In the genomic region with DNA sequence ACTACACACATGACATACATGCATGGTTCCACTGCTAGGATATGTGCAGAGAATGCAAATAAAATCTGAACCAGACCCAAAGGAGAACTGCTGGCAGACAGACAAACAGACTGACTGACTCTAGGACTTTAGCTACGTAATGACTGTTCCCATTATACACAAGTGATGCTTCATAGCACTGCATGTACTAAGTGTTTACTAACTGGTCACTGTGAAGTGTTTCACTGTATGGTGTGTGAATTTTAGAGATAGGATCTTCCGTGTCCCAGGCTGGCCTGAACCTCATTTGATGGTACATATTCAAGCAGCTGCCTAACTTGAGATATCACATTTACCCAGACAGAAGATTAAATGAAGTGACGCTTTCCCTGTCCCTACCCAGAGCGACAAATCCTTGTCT, we compare ENCODE assay signal across 18 mouse cellular contexts.
"Had no signal": no experiment of that assay in that cellular context is flagged by ENCODE, and none has a peak within 500 bp of the region (broad histone marks: within the 10 kb centered on the region; RNA-seq: fewer than 3 reads in every experiment).

No protein-coding gene starts in this region.

- H3K9me3 ChIP-seq: liver, embryonic 13.5 days; liver, embryonic 15.5 days; lung, embryonic 15.5 days; megakaryocyte, embryonic 14.5 days; midbrain, embryonic 13.5 days; midbrain, embryonic 15.5 days; neural tube, embryonic 12.5 days had no signal

- ATAC-seq: liver, postnatal 0 days; midbrain, embryonic 13.5 days; midbrain, embryonic 15.5 days had no signal

- H3K4me3 ChIP-seq: liver, embryonic 13.5 days; liver, embryonic 15.5 days; lung, embryonic 15.5 days; megakaryocyte, embryonic 14.5 days; midbrain, embryonic 13.5 days; midbrain, embryonic 15.5 days; neural tube, embryonic 12.5 days had no signal

- H3K4me2 ChIP-seq: liver, embryonic 13.5 days; liver, embryonic 15.5 days; lung, embryonic 15.5 days; midbrain, embryonic 11.5 days; midbrain, embryonic 13.5 days; midbrain, embryonic 15.5 days; neural tube, embryonic 12.5 days had no signal

- H3K27me3 ChIP-seq: liver, embryonic 13.5 days; liver, embryonic 15.5 days; lung, embryonic 15.5 days; megakaryocyte, embryonic 14.5 days; midbrain, embryonic 13.5 days; midbrain, embryonic 15.5 days; neural tube, embryonic 12.5 days had no signal

- H3K27ac ChIP-seq: liver, embryonic 13.5 days; liver, embryonic 15.5 days; lung, embryonic 15.5 days; macrophage; midbrain, embryonic 13.5 days; midbrain, embryonic 15.5 days; neural tube, embryonic 12.5 days had no signal

- H3K9ac ChIP-seq: liver, embryonic 13.5 days; liver, embryonic 15.5 days; liver, postnatal 0 days; lung, embryonic 15.5 days; midbrain, embryonic 13.5 days; midbrain, embryonic 15.5 days; neural tube, embryonic 12.5 days had no signal

- DNase-seq: liver, embryonic 13.5 days; liver, postnatal 0 days; lung, adult 2 months; lung, postnatal 10 days; right cerebral cortex, postnatal 14 days; right cerebral cortex, postnatal 4 days; spleen, adult 18-20 months; thymus, adult 18-20 months; thymus, postnatal 14 days; thymus, postnatal 36 days had no signal

- H3K4me1 ChIP-seq: liver, embryonic 13.5 days; liver, embryonic 15.5 days; lung, embryonic 15.5 days; midbrain, embryonic 13.5 days; midbrain, embryonic 15.5 days; neural tube, embryonic 12.5 days had no signal
